Mouse (Mus musculus) neural tube, embryonic 11.5 days (tissue): ENCODE data around the gene Tmem132c. TPM values are rescaled to one million over a fixed set of nuclear protein-coding genes. Genes with fewer than 3 reads are reported as not detected.

Source experiments
- ATAC-seq: fragments of 200-750 bp; cut with Nextera tagmentation; 2 replicates; pipeline ENCODE4 v1.8.0; 2017; ENCODE audit warnings: moderate number of reproducible peaks, mild to moderate bottlenecking, moderate TSS enrichment, moderate library complexity; ENCODE audit not compliant: insufficient read depth, low FRiP score, low TSS enrichment
- DNase-seq: peaks from one replicate; pipeline ENCODE4 v3.0.0-alpha.2; 2015; ENCODE audit warnings: low spot score
- H3K27ac ChIP-seq: fragments of 300-500 bp; sonication (generic); 2 replicates; pipeline ENCODE4 v1.5.1; 2014; ENCODE audit warnings: low read depth, mild to moderate bottlenecking, low read length
- H3K27me3 ChIP-seq: fragments of 300-500 bp; sonication (generic); 2 replicates; pipeline ENCODE4 v1.6.1; 2014; ENCODE audit warnings: mild to moderate bottlenecking, low read length, mixed read lengths; ENCODE audit not compliant: control insufficient read depth, insufficient read depth
- H3K36me3 ChIP-seq: fragments of 300-500 bp; sonication (generic); 2 replicates; pipeline ENCODE4 v1.6.1; 2014; ENCODE audit warnings: mild to moderate bottlenecking, low read length, moderate library complexity, mixed read lengths; ENCODE audit not compliant: control insufficient read depth, insufficient read depth
- H3K4me1 ChIP-seq: fragments of 300-500 bp; sonication (generic); 2 replicates; pipeline ENCODE4 v1.6.1; 2014; ENCODE audit warnings: low read length, mixed read lengths; ENCODE audit not compliant: control insufficient read depth, insufficient read depth
- H3K4me2 ChIP-seq: fragments of 300-500 bp; sonication (generic); 2 replicates; pipeline ENCODE4 v1.6.1; 2014; ENCODE audit warnings: low read depth, mild to moderate bottlenecking, moderate library complexity
- H3K4me3 ChIP-seq: fragments of 300-500 bp; sonication (generic); 2 replicates; pipeline ENCODE4 v1.5.1; 2014; ENCODE audit warnings: low read depth, low read length
- H3K9ac ChIP-seq: fragments of 300-500 bp; sonication (generic); 2 replicates; pipeline ENCODE4 v1.6.1; 2014; ENCODE audit warnings: mild to moderate bottlenecking, low read length
- H3K9me3 ChIP-seq: fragments of 300-500 bp; sonication (generic); 2 replicates; pipeline ENCODE4 v1.6.1; 2016; ENCODE audit warnings: low read length; ENCODE audit not compliant: control insufficient read depth
- WGBS: fragments of 180-500 bp; shearing (Covaris S2); extraction: QIAGEN DNeasy Blood & Tissue Kit; methylation state at CpG from one replicate; pipeline ENCODE4 v1.1.7; 2014; 5-methylcytosine and 5-hydroxymethylcytosine counted together
- polyA plus RNA-seq: library from polyadenylated mRNA; unstranded; fragments of >200 nt; fragmentation: Nextera tagmentation; extraction: Ambion mirVana; gene quantifications from 2 replicates; pipeline ENCODE4 v1.2.1, GENCODE M21; 2014

Gene Tmem132c
- polyA plus RNA-seq, 1 experiment from 2014 or later, result 24.6 TPM

DNA sequence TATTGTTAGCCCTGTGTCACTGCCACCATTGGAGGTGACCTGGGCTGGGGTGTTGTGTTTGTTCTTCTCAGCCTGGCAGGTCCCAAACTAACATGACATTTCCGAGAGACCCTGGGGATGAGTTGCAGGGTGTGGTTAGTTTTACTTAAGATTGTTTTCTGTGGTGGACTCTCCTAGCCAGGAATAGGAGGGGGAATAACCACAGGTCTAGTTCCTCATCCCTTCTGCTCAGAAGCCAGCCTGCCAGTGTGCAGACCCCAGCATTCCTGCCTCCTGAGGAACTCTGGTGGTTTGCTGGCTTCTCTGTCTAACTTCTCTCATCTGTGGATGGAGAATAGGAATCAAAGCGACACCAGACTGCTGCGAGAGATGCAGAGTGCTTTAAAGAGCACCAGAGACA, 240.7 kb downstream of the Tmem132c start:
- Histone ChIP-seq H3K9ac (no peak overlapping the region), H3K9me3 (no peaks in the 10 kb centered on the region), H3K27me3 (no peaks in the 10 kb centered on the region), H3K4me2 (no peak overlapping the region), H3K4me3 (no peak overlapping the region), H3K27ac (no peak overlapping the region), H3K4me1 (peaks cover 18% of the 10 kb centered on the region), H3K36me3 (no peaks in the 10 kb centered on the region)
- WGBS, result 67% methylated on average over 3 of the region's 3 CpGs
- no peak for ATAC-seq
- DNase-seq, result no peak

DNA sequence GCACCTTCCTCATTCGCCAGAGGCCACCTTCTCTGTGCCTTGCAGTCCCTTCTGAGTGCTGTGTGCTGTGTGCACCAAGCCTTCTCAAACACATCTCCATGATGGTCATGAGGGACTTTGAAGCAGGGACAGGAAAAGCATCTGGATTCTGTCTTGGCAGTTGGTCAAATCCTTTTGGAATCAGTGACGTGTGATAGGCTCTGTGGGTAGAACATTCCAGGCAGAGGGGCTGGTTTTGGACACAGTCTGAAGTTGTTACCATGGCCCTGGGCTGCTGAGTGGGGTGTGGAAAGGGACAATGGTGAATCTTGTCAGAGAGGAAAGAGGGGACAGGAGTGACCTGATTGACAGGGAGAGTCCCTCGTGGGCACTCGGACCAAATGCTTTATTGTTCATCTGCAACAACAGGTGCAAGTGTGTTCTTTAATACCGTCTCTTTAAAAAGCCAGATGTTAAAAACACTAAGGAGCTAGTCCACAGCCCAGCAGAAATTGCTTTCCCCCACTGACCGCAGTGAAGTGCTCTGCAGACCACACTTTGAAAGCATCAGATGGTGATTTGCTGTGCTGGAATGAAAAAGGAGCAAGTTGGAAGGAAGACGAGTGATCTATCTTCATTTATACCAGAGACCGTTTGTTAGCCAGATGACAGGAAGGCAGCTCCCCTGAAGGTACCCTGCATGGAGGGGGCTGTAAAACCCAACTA, 242.5 kb downstream of the Tmem132c start:
- Histone ChIP-seq H3K4me3 (no peak overlapping the region), H3K27me3 (no peaks in the 10 kb centered on the region), H3K4me1 (peaks cover 14% of the 10 kb centered on the region; the same call in 1 of the 2 replicates), H3K27ac (no peak overlapping the region), H3K9ac (no peak overlapping the region), H3K4me2 (no peak overlapping the region), H3K36me3 (no peaks in the 10 kb centered on the region), H3K9me3 (no peaks in the 10 kb centered on the region)
- peak; percentile 34 for DNase-seq
- ATAC-seq, result no peak
- 13% methylated on average over 8 of the region's 8 CpGs for WGBS

DNA sequence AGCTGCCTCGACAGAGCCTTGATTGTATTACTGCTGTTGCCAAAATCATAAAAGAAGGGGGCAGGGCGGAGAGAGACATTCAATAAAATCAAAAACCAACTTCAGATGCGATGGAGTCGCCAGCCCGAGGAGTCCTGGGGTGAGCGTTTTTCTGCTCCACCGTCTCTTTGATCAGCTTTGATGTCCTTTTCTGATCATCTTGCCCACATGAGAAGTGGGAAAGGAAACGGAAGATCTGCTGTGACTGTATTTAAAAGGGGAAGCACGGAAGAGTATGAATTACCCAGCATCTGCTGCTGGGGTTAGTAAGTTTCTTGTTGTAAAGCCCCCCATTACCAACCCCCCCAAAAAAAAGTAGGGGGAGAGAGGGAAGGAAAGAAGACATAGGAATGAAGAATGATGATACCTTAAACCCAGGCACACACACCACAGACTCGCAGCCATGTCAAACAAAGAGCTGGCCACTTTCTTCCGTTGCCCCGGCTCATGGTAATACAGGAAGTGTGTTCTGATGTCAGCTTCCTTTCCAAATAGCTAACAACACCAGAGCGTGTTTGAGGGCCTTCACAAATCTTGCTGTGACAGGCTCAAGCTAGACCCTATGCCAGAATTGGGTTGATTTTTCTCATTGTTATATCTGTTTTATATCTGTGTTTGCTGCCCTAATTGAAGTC, 243.3 kb downstream of the Tmem132c start:
- Histone ChIP-seq H3K27ac (no peak overlapping the region), H3K27me3 (no peaks in the 10 kb centered on the region), H3K9me3 (no peaks in the 10 kb centered on the region), H3K4me3 (no peak overlapping the region), H3K4me2 (peak overlapping the region; percentile 15; the same call in 1 of the 2 replicates), H3K36me3 (no peaks in the 10 kb centered on the region), H3K4me1 (peaks cover 14% of the 10 kb centered on the region; the same call in 1 of the 2 replicates), H3K9ac (no peak overlapping the region)
- ATAC-seq (no peak), DNase-seq (no peak)
- WGBS, result 13% methylated on average over 13 of the region's 13 CpGs

DNA sequence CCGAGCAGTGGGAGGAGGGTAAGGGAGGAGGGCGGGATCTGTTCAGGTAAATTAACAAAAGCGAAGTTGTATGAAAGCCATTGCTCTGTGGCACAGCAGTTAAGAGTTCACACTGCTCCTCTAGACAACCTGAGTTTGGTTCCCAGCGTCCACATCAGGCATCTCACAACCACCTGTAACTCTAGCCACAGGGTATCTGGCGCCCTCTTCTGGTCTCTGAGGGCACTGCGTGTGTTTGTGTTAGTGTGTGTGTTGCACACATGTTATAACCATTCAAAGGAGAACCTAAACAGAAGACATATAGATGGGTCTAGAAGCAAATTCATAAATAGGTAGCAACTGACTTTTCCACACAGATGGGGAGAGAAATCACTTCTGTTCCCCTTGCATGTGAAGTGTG, 245.6 kb downstream of the Tmem132c start:
- H3K4me1 ChIP-seq, result peaks cover 14% of the 10 kb centered on the region; the same call in 1 of the 2 replicates
- no peak overlapping the region for H3K9ac ChIP-seq
- no peak overlapping the region for H3K4me2 ChIP-seq
- 92% methylated on average over 6 of the region's 6 CpGs for WGBS
- no peak overlapping the region for H3K27ac ChIP-seq
- H3K27me3 ChIP-seq, result no peaks in the 10 kb centered on the region
- H3K9me3 ChIP-seq, result no peaks in the 10 kb centered on the region
- DNase-seq (no peak), ATAC-seq (no peak)
- H3K36me3 ChIP-seq, result no peaks in the 10 kb centered on the region
- H3K4me3 ChIP-seq, result no peak overlapping the region

DNA sequence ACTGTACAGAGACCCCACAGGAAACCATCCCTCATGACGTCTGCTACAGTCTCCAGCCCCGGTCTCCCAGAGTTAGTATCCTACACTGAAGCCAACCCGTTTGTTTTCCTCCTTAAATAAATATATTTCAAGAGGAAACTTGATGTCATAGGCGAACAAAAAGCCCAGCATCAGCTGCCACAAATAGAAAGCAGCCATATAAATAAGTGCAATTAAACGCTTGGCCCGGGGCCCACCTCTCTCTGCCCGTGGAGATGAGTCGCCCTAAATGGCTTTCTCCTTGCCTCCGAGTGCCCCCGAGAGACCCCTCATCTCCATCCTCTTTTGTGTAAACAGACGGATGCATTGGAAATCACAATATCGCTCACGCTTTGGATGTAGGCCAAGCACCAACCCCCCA, 247.1 kb downstream of the Tmem132c start:
- ATAC-seq, result no peak
- 86% methylated on average over 13 of the region's 13 CpGs for WGBS
- Histone ChIP-seq H3K9ac (no peak overlapping the region), H3K27ac (no peak overlapping the region), H3K27me3 (no peaks in the 10 kb centered on the region), H3K4me3 (no peak overlapping the region), H3K36me3 (no peaks in the 10 kb centered on the region), H3K4me2 (no peak overlapping the region), H3K9me3 (no peaks in the 10 kb centered on the region), H3K4me1 (peaks cover 14% of the 10 kb centered on the region; the same call in 1 of the 2 replicates)
- no peak for DNase-seq

DNA sequence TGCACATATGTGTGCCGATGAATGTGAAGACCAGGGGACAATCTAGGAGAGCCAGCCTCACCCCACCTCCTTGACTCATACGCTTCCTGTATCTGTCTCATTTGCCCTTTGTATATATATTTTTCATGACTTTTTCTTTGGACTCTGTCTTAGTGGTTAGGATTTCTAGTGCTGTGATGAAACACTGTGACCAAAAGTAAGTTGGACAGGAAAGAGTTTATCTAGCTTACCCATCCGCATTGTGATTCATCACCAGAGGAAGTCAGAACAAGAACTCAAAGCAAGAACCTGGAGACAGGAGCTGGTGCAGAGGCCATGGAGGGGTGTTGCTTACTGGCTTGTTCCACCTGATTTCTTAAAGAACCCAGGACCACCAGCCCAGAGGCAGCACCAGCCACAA, 250.1 kb downstream of the Tmem132c start:
- DNase-seq (no peak), ATAC-seq (no peak)
- H3K27ac ChIP-seq, result no peak overlapping the region
- no peak overlapping the region for H3K4me2 ChIP-seq
- no peaks in the 10 kb centered on the region for H3K36me3 ChIP-seq
- no peak overlapping the region for H3K4me3 ChIP-seq
- no peak overlapping the region for H3K9ac ChIP-seq
- no peaks in the 10 kb centered on the region for H3K27me3 ChIP-seq
- 98% methylated on average over 3 of the region's 3 CpGs for WGBS
- no peaks in the 10 kb centered on the region for H3K9me3 ChIP-seq
- H3K4me1 ChIP-seq, result no peaks in the 10 kb centered on the region

DNA sequence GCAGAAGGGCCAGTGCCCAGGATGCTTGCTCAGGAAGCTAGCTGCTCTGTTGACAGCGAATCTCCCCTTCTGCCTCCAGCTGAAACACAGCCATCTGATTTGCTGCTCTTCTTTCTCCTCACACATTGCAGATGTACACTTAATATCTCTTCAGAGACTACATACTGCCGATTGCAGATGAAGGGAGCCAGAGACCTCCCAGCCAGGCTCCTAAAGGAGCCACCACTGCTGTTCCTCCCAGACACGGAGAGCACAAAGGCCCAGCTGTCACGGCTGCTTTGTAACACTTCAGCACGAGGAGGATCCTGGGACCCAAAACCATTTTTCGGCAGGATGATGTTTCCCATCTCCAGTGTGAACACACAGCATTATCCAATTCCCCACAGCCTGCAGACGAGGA, 255.3 kb downstream of the Tmem132c start:
- Histone ChIP-seq H3K4me2 (no peak overlapping the region), H3K4me1 (no peaks in the 10 kb centered on the region), H3K27me3 (no peaks in the 10 kb centered on the region), H3K9me3 (no peaks in the 10 kb centered on the region), H3K9ac (peak overlapping the region; percentile 18; the same call in 1 of the 2 replicates), H3K36me3 (no peaks in the 10 kb centered on the region), H3K4me3 (no peak overlapping the region), H3K27ac (no peak overlapping the region)
- ATAC-seq (no peak), DNase-seq (no peak)
- WGBS, result 56% methylated on average over 7 of the region's 7 CpGs

DNA sequence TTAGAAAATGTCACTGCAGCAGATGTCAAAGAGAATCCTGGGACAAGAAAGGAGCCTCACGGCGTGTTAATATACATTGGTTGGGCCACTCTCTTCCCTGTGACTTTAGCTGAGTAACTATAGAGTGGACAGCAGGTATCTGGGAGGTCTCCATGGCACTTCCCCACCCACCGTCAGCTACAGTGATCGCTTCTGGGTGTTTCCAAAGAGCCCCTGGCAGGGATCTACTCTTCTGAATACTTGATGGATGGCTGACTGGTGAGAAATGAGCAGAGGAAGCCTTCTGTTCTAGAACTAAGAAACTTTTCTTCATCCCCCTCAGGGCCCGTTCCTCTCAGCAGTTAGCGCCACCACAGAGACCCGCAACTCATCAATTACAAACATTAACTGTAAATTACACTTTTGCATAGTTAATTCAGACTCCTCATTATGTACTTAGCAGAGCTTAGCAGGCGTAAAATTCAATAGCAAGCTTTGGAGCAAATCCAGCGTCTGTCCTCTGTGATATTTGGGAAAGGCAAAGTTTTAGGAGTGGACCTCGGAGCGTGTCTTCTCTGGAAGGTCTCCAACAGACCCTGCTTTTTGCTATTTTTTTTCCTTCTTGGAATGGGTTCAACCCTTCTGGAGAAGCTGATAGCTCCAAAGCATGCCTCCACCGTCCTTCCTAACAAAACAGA, 257.7 kb downstream of the Tmem132c start:
- Histone ChIP-seq H3K9me3 (no peaks in the 10 kb centered on the region), H3K4me1 (no peaks in the 10 kb centered on the region), H3K27ac (no peak overlapping the region), H3K4me2 (no peak overlapping the region), H3K27me3 (no peaks in the 10 kb centered on the region), H3K9ac (no peak overlapping the region), H3K36me3 (no peaks in the 10 kb centered on the region), H3K4me3 (no peak overlapping the region)
- DNase-seq, result no peak
- WGBS, result 73% methylated on average over 12 of the region's 12 CpGs
- ATAC-seq, result no peak
